Mouse (Mus musculus) midbrain, embryonic 12.5 days (tissue): ENCODE measurements around the gene Gm42421. TPM values are rescaled to one million over a fixed set of nuclear protein-coding genes. Genes with fewer than 3 reads are reported as not detected.

Source experiments
- ATAC-seq: fragments of 200-750 bp; cut with Nextera tagmentation; 2 replicates; pipeline ENCODE4 v1.8.0; 2017; ENCODE audit warnings: low read depth, moderate TSS enrichment, moderate library complexity; ENCODE audit not compliant: low FRiP score
- H3K27ac ChIP-seq: fragments of 300-500 bp; sonication (generic); replicated peaks from 2 replicates; pipeline ENCODE4 v1.5.1; 2016; ENCODE audit warnings: mild to moderate bottlenecking
- H3K27me3 ChIP-seq: fragments of 300-500 bp; sonication (generic); 2 replicates; pipeline ENCODE4 v1.6.1; 2016; ENCODE audit warnings: mild to moderate bottlenecking
- H3K36me3 ChIP-seq: fragments of 300-500 bp; sonication (generic); 2 replicates; pipeline ENCODE4 v1.6.1; 2016
- H3K4me1 ChIP-seq: fragments of 300-500 bp; sonication (generic); 2 replicates; pipeline ENCODE4 v1.6.1; 2016
- H3K4me2 ChIP-seq: fragments of 300-500 bp; sonication (generic); replicated peaks from 2 replicates; pipeline ENCODE4 v1.6.1; 2016; ENCODE audit warnings: mild to moderate bottlenecking, moderate library complexity
- H3K4me3 ChIP-seq: fragments of 300-500 bp; sonication (generic); 2 replicates; pipeline ENCODE4 v1.5.1; 2016; ENCODE audit warnings: mild to moderate bottlenecking
- H3K9ac ChIP-seq: fragments of 300-500 bp; sonication (generic); replicated peaks from 2 replicates; pipeline ENCODE4 v1.6.1; 2016; ENCODE audit warnings: mild to moderate bottlenecking, moderate library complexity
- H3K9me3 ChIP-seq: fragments of 300-500 bp; sonication (generic); 2 replicates; pipeline ENCODE4 v1.6.1; 2016; ENCODE audit warnings: mild to moderate bottlenecking
- WGBS: fragments of 180-500 bp; shearing (Covaris S2); methylation state at CpG from one replicate; pipeline ENCODE4 v1.1.7; 2016; 5-methylcytosine and 5-hydroxymethylcytosine counted together
- polyA plus RNA-seq: library from polyadenylated mRNA; unstranded; fragments of >200 nt; fragmentation: Nextera tagmentation; extraction: Ambion mirVana; gene quantifications from 2 replicates; pipeline ENCODE4 v1.2.1, GENCODE M21; 2016

Gm42421 gene
- polyA plus RNA-seq, 1 experiment from 2014 or later, result 1.3 TPM

GRCm38 (mm10) chr5:143943231-143944125 is 15.5 kb downstream of the Gm42421 start:
- Histone ChIP-seq H3K9ac (no peak overlapping the region), H3K9me3 (0 out of 2 replicates have a peak, but pooled peaks cover 4% of the 10 kb centered on the region), H3K4me3 (no peak overlapping the region), H3K4me1 (no peaks in the 10 kb centered on the region), H3K27ac (no peak overlapping the region), H3K4me2 (no peak overlapping the region), H3K27me3 (no peaks in the 10 kb centered on the region), H3K36me3 (no peaks in the 10 kb centered on the region)
- WGBS, result 89% methylated on average over 14 of the region's 14 CpGs
- no peak for ATAC-seq

- ATAC-seq, result no peak
- Histone ChIP-seq H3K27me3 (no peaks in the 10 kb centered on the region), H3K4me3 (no peak overlapping the region), H3K4me1 (no peaks in the 10 kb centered on the region), H3K9ac (no peak overlapping the region), H3K9me3 (no peaks in the 10 kb centered on the region), H3K36me3 (no peaks in the 10 kb centered on the region), H3K27ac (no peak overlapping the region), H3K4me2 (no peak overlapping the region)
- 91% methylated on average over 12 of the region's 12 CpGs for WGBS
Measured at GRCm38 (mm10) chr5:143948361-143948760, 20.4 kb downstream of the Gm42421 start.

GRCm38 (mm10) chr5:143950016-143950415 is 22.0 kb downstream of the Gm42421 start:
- Histone ChIP-seq H3K9me3 (no peaks in the 10 kb centered on the region), H3K27ac (no peak overlapping the region), H3K9ac (no peak overlapping the region), H3K4me3 (no peak overlapping the region), H3K4me2 (no peak overlapping the region), H3K4me1 (no peaks in the 10 kb centered on the region), H3K36me3 (no peaks in the 10 kb centered on the region), H3K27me3 (no peaks in the 10 kb centered on the region)
- ATAC-seq, result no peak
- 42% methylated on average over 5 of the region's 5 CpGs for WGBS

- Histone ChIP-seq H3K4me3 (no peak overlapping the region), H3K4me1 (no peaks in the 10 kb centered on the region), H3K9me3 (no peaks in the 10 kb centered on the region), H3K27ac (no peak overlapping the region), H3K9ac (no peak overlapping the region), H3K27me3 (no peaks in the 10 kb centered on the region), H3K36me3 (no peaks in the 10 kb centered on the region), H3K4me2 (no peak overlapping the region)
- ATAC-seq, result no peak
- 88% methylated on average over 6 of the region's 6 CpGs for WGBS
Measured at GRCm38 (mm10) chr5:143957101-143957500, 29.1 kb downstream of the Gm42421 start.

- H3K4me3 ChIP-seq, result no peak overlapping the region
- no peaks in the 10 kb centered on the region for H3K27me3 ChIP-seq
- 95% methylated on average over 11 of the region's 11 CpGs for WGBS
- ATAC-seq, result no peak
- no peak overlapping the region for H3K9ac ChIP-seq
- no peaks in the 10 kb centered on the region for H3K9me3 ChIP-seq
- no peaks in the 10 kb centered on the region for H3K36me3 ChIP-seq
- H3K4me1 ChIP-seq, result no peaks in the 10 kb centered on the region
- no peak overlapping the region for H3K27ac ChIP-seq
- no peak overlapping the region for H3K4me2 ChIP-seq
Measured at GRCm38 (mm10) chr5:143959551-143959950, 31.6 kb downstream of the Gm42421 start.

GRCm38 (mm10) chr5:143961176-143961575 is 33.2 kb downstream of the Gm42421 start:
- no peaks in the 10 kb centered on the region for H3K27me3 ChIP-seq
- no peaks in the 10 kb centered on the region for H3K9me3 ChIP-seq
- H3K36me3 ChIP-seq, result no peaks in the 10 kb centered on the region
- 83% methylated on average over 8 of the region's 8 CpGs for WGBS
- no peak overlapping the region for H3K4me3 ChIP-seq
- H3K4me2 ChIP-seq, result no peak overlapping the region
- no peak overlapping the region for H3K27ac ChIP-seq
- H3K4me1 ChIP-seq, result no peaks in the 10 kb centered on the region
- no peak overlapping the region for H3K9ac ChIP-seq
- no peak for ATAC-seq

GRCm38 (mm10) chr5:143965586-143966345 is 37.8 kb downstream of the Gm42421 start:
- no peaks in the 10 kb centered on the region for H3K36me3 ChIP-seq
- no peak overlapping the region for H3K9ac ChIP-seq
- H3K4me1 ChIP-seq, result no peaks in the 10 kb centered on the region
- no peak for ATAC-seq
- H3K4me2 ChIP-seq, result no peak overlapping the region
- H3K9me3 ChIP-seq, result no peaks in the 10 kb centered on the region
- H3K27ac ChIP-seq, result no peak overlapping the region
- WGBS, result 91% methylated on average over 12 of the region's 12 CpGs
- no peak overlapping the region for H3K4me3 ChIP-seq
- no peaks in the 10 kb centered on the region for H3K27me3 ChIP-seq

- Histone ChIP-seq H3K27me3 (no peaks in the 10 kb centered on the region), H3K4me1 (no peaks in the 10 kb centered on the region), H3K9me3 (no peaks in the 10 kb centered on the region), H3K4me2 (no peak overlapping the region), H3K9ac (no peak overlapping the region), H3K27ac (no peak overlapping the region), H3K4me3 (no peak overlapping the region), H3K36me3 (no peaks in the 10 kb centered on the region)
- ATAC-seq, result no peak
- 88% methylated on average over 12 of the region's 12 CpGs for WGBS
Measured at GRCm38 (mm10) chr5:143966671-143967070, 38.7 kb downstream of the Gm42421 start.

- no peak overlapping the region for H3K27ac ChIP-seq
- no peak overlapping the region for H3K9ac ChIP-seq
- WGBS, result 69% methylated on average over 3 of the region's 3 CpGs
- no peaks in the 10 kb centered on the region for H3K36me3 ChIP-seq
- H3K4me1 ChIP-seq, result no peaks in the 10 kb centered on the region
- H3K27me3 ChIP-seq, result no peaks in the 10 kb centered on the region
- H3K4me2 ChIP-seq, result no peak overlapping the region
- no peak overlapping the region for H3K4me3 ChIP-seq
- ATAC-seq, result no peak
- H3K9me3 ChIP-seq, result no peaks in the 10 kb centered on the region
Measured at GRCm38 (mm10) chr5:143972628-143973027, 44.7 kb downstream of the Gm42421 start.

GRCm38 (mm10) chr5:143974931-143975630 is 47.1 kb downstream of the Gm42421 start:
- Histone ChIP-seq H3K4me2 (no peak overlapping the region), H3K27me3 (no peaks in the 10 kb centered on the region), H3K4me3 (no peak overlapping the region), H3K36me3 (no peaks in the 10 kb centered on the region), H3K9me3 (no peaks in the 10 kb centered on the region), H3K27ac (no peak overlapping the region), H3K4me1 (no peaks in the 10 kb centered on the region), H3K9ac (no peak overlapping the region)
- 50% methylated on average over 4 of the region's 4 CpGs for WGBS
- ATAC-seq, result peak; percentile 70

- no peak for ATAC-seq
Measured at GRCm38 (mm10) chr5:143975631-143975933, 47.6 kb downstream of the Gm42421 start.

GRCm38 (mm10) chr5:143976232-143976631 is 48.3 kb downstream of the Gm42421 start:
- ATAC-seq, result no peak
- no peak overlapping the region for H3K9ac ChIP-seq
- no peaks in the 10 kb centered on the region for H3K27me3 ChIP-seq
- H3K4me1 ChIP-seq, result peaks cover 5% of the 10 kb centered on the region
- no peaks in the 10 kb centered on the region for H3K36me3 ChIP-seq
- H3K4me3 ChIP-seq, result no peak overlapping the region
- no peak overlapping the region for H3K27ac ChIP-seq
- no peaks in the 10 kb centered on the region for H3K9me3 ChIP-seq
- 90% methylated on average over 11 of the region's 11 CpGs for WGBS
- H3K4me2 ChIP-seq, result no peak overlapping the region

More at GRCm38 (mm10) chr5:143975631-143975933, 47.6 kb downstream of the Gm42421 start:
- H3K4me1 ChIP-seq, result no peaks in the 10 kb centered on the region; the same call in 1 of the 2 replicates
- no peak overlapping the region for H3K4me2 ChIP-seq
- H3K4me3 ChIP-seq, result no peak overlapping the region
- WGBS, result 65% methylated on average over 2 of the region's 2 CpGs
- H3K27me3 ChIP-seq, result no peaks in the 10 kb centered on the region
- no peak overlapping the region for H3K9ac ChIP-seq
- no peak overlapping the region for H3K27ac ChIP-seq
- no peaks in the 10 kb centered on the region for H3K9me3 ChIP-seq
- no peaks in the 10 kb centered on the region for H3K36me3 ChIP-seq
